Mouse (Mus musculus): Measurements from ENCODE around the gene Gm42957.

DNA sequence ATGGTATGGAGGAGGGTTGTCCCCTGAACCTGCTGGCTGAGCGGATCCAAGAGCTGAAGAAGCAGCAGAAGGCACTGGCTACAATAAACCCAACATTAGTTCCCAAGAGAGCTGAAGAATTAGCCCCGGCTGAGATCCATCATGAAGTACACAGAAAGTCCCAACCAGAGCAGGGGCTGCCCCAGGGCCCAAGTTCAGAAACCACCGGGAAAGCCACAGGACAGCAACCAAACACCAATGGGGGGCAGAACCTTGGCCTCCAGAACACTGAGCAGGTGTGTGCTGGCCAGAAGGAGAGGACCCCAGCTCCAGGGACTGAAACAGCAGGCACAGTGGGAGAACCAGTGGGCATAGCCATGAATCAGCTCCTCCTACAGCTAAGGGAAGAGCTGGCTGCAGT, 48.2 kb downstream of the Gm42957 start:
- no peak for TF ChIP-seq CTCF (conservative IDR thresholded peaks at IDR 0.05; ENCODE audit: insufficient read depth, insufficient read length, low read depth, low read length)
- TF ChIP-seq POLR2A (IDR thresholded peaks at IDR 0.05; ENCODE audit: low read depth, low read length) = no peak

Measured in kidney, adult 2 months (tissue).